Mouse (Mus musculus) MEL (cell line): Measurements from ENCODE around the gene Prpf8. TPM values are rescaled to one million over a fixed set of nuclear protein-coding genes. Genes with fewer than 3 reads are reported as not detected.

Experiments used
- DNase-seq: peaks from one replicate; pipeline ENCODE4 v3.0.0; 2011; ENCODE audit warnings: low read depth, low spot score
- H3K27ac ChIP-seq: 2 replicates; pipeline ENCODE4 v1.5.1; 2012; ENCODE audit warnings: low read depth, mild to moderate bottlenecking, control low read depth, low read length, moderate library complexity; ENCODE audit not compliant: control insufficient read depth
- H3K27me3 ChIP-seq, 2 experiments: fragments of 150-350 bp in 1 of 2; sonication (generic) in 1 of 2; 2 replicates each; pipeline ENCODE4 v1.6.1; 2012; ENCODE audit warnings: low read length in 2 of 2, mild to moderate bottlenecking in 2 of 2, improper control_type of control experiment in 1 of 2, moderate library complexity in 1 of 2; ENCODE audit not compliant: insufficient read depth in 2 of 2, control insufficient read depth in 1 of 2
- H3K36me3 ChIP-seq, 2 experiments: 2 replicates each; pipeline ENCODE4 v1.6.1; 2012 to 2014; ENCODE audit warnings: low read length in 2 of 2, improper control_type of control experiment in 1 of 2, inconsistent platforms in 1 of 2, mild to moderate bottlenecking in 1 of 2; ENCODE audit not compliant: insufficient read depth in 2 of 2, control insufficient read depth in 1 of 2
- H3K4me1 ChIP-seq, 2 experiments: fragments of 150-350 bp in 1 of 2; sonication (generic) in 1 of 2; 2 replicates each; pipeline ENCODE4 v1.6.1; 2012; ENCODE audit warnings: low read length in 2 of 2, improper control_type of control experiment in 1 of 2, mild to moderate bottlenecking in 1 of 2; ENCODE audit not compliant: insufficient read depth in 2 of 2, control insufficient read depth in 1 of 2
- H3K4me3 ChIP-seq, 2 experiments: fragments of 150-350 bp in 1 of 2; sonication (generic) in 1 of 2; 2 replicates each; pipeline ENCODE4 v1.5.1; 2012; ENCODE audit warnings: low read depth in 2 of 2, low read length in 2 of 2, mild to moderate bottlenecking in 2 of 2, moderate library complexity in 2 of 2, control low read depth in 1 of 2, improper control_type of control experiment in 1 of 2; ENCODE audit not compliant: control insufficient read depth in 1 of 2, insufficient read depth in 1 of 2
- H3K79me2 ChIP-seq: 2 replicates; pipeline ENCODE4 v1.6.1; 2012; ENCODE audit warnings: mild to moderate bottlenecking, low read length, moderate library complexity; ENCODE audit not compliant: control insufficient read depth, poor library complexity, insufficient read depth
- H3K9ac ChIP-seq: 2 replicates; pipeline ENCODE4 v1.6.1; 2012; ENCODE audit warnings: low read depth, mild to moderate bottlenecking, control low read depth, low read length, moderate library complexity; ENCODE audit not compliant: control insufficient read depth, poor library complexity, severe bottlenecking
- H3K9me3 ChIP-seq: fragments of 150-350 bp; sonication (generic); replicated peaks from 2 replicates; pipeline ENCODE4 v1.6.1; 2012; ENCODE audit warnings: mild to moderate bottlenecking, low read length, improper control_type of control experiment, moderate library complexity; ENCODE audit not compliant: insufficient read depth
- CHD1 ChIP-seq: IDR thresholded peaks from 2 replicates; pipeline ENCODE4 v1.6.1; 2012; ENCODE audit warnings: low read depth, mild to moderate bottlenecking, inconsistent platforms, low read length, improper control_type of control experiment
- CHD2 ChIP-seq: IDR thresholded peaks from 2 replicates; pipeline ENCODE4 v1.6.1; 2011; ENCODE audit warnings: low read length, improper control_type of control experiment
- E2F4 ChIP-seq: IDR thresholded peaks from 2 replicates; pipeline ENCODE4 v1.6.1; 2011; ENCODE audit warnings: low read depth, low read length, improper control_type of control experiment, borderline replicate concordance
- ELF1 ChIP-seq: IDR thresholded peaks from 2 replicates; pipeline ENCODE4 v1.6.1; 2014; ENCODE audit warnings: low read depth, mild to moderate bottlenecking, inconsistent platforms, low read length, improper control_type of control experiment, moderate library complexity
- EP300 ChIP-seq, 2 experiments: IDR thresholded peaks; 2 replicates each; pipeline ENCODE4 v1.6.1; 2011; ENCODE audit warnings: improper control_type of control experiment in 2 of 2, low read length in 2 of 2, low read depth in 1 of 2, mild to moderate bottlenecking in 1 of 2
- ETS1 ChIP-seq: IDR thresholded peaks from 2 replicates; pipeline ENCODE4 v1.6.1; 2012; ENCODE audit warnings: low read depth, mild to moderate bottlenecking, inconsistent platforms, low read length, improper control_type of control experiment, moderate library complexity
- GATA1 ChIP-seq: IDR thresholded peaks from 2 replicates; pipeline ENCODE4 v1.6.1; 2011; ENCODE audit warnings: low read depth, low read length, improper control_type of control experiment
- MAZ ChIP-seq: IDR thresholded peaks from 2 replicates; pipeline ENCODE4 v1.6.1; 2012; ENCODE audit warnings: low read depth, mild to moderate bottlenecking, inconsistent platforms, low read length, improper control_type of control experiment
- MEF2A ChIP-seq: IDR thresholded peaks from 2 replicates; pipeline ENCODE4 v1.6.1; 2014; ENCODE audit warnings: low read depth, mild to moderate bottlenecking, inconsistent platforms, low read length, improper control_type of control experiment; ENCODE audit not compliant: poor library complexity, insufficient replicate concordance, severe bottlenecking; ENCODE audit errors: extremely low read depth
- MYC ChIP-seq: IDR thresholded peaks from 2 replicates; pipeline ENCODE4 v1.6.1; 2011; ENCODE audit warnings: low read depth, mild to moderate bottlenecking, low read length, improper control_type of control experiment, moderate library complexity
- POLR2A ChIP-seq, 2 experiments: IDR thresholded peaks; 2 replicates each; pipeline ENCODE4 v1.6.1; 2011 to 2012; ENCODE audit warnings: low read length in 2 of 2, mild to moderate bottlenecking in 2 of 2, control low read depth in 1 of 2, improper control_type of control experiment in 1 of 2, low read depth in 1 of 2, moderate library complexity in 1 of 2; ENCODE audit not compliant: control insufficient read depth in 1 of 2, insufficient read depth in 1 of 2, poor library complexity in 1 of 2
- POLR2AphosphoS5 ChIP-seq: IDR thresholded peaks from 2 replicates; pipeline ENCODE4 v1.6.1; 2012; ENCODE audit warnings: low read depth, borderline replicate concordance, mild to moderate bottlenecking, inconsistent platforms, low read length, moderate library complexity, mixed read lengths
- RAD21 ChIP-seq: IDR thresholded peaks from 2 replicates; pipeline ENCODE4 v1.6.1; 2011; ENCODE audit warnings: mild to moderate bottlenecking, low read depth, low read length, improper control_type of control experiment
- RCOR1 ChIP-seq: IDR thresholded peaks from 2 replicates; pipeline ENCODE4 v1.6.1; 2012; ENCODE audit warnings: low read depth, mild to moderate bottlenecking, inconsistent platforms, low read length, improper control_type of control experiment
- TAL1 ChIP-seq: IDR thresholded peaks from 2 replicates; pipeline ENCODE4 v1.6.1; 2012; ENCODE audit warnings: mild to moderate bottlenecking, inconsistent platforms, low read length, moderate library complexity, mixed read lengths
- TBP ChIP-seq: IDR thresholded peaks from 2 replicates; pipeline ENCODE4 v1.8.0; 2011; ENCODE audit warnings: low read depth, low read length, improper control_type of control experiment
- TCF12 ChIP-seq: IDR thresholded peaks from 2 replicates; pipeline ENCODE4 v1.6.1; 2014; ENCODE audit warnings: low read depth, mild to moderate bottlenecking, inconsistent platforms, low read length, improper control_type of control experiment, moderate library complexity
- UBTF ChIP-seq: IDR thresholded peaks from 2 replicates; pipeline ENCODE4 v1.6.1; 2012; ENCODE audit warnings: low read depth, mild to moderate bottlenecking, inconsistent platforms, low read length, improper control_type of control experiment, moderate library complexity, borderline replicate concordance; ENCODE audit not compliant: insufficient read depth
- USF2 ChIP-seq, 2 experiments: IDR thresholded peaks; 2 replicates each; pipeline ENCODE4 v1.6.1; 2011 to 2012; ENCODE audit warnings: improper control_type of control experiment in 2 of 2, low read length in 2 of 2, borderline replicate concordance in 1 of 2, inconsistent platforms in 1 of 2, low read depth in 1 of 2, mild to moderate bottlenecking in 1 of 2; ENCODE audit not compliant: insufficient read depth in 1 of 2
- ZKSCAN1 ChIP-seq: IDR thresholded peaks from 2 replicates; pipeline ENCODE4 v1.6.1; 2012; ENCODE audit warnings: low read depth, mild to moderate bottlenecking, inconsistent platforms, low read length, improper control_type of control experiment, moderate library complexity
- ZMIZ1 ChIP-seq: IDR thresholded peaks from 2 replicates; pipeline ENCODE4 v1.6.1; 2012; ENCODE audit warnings: low read depth, mild to moderate bottlenecking, inconsistent platforms, low read length, improper control_type of control experiment, moderate library complexity
- ZNF384 ChIP-seq: IDR thresholded peaks from 2 replicates; pipeline ENCODE4 v1.6.1; 2012; ENCODE audit warnings: low read depth, mild to moderate bottlenecking, inconsistent platforms, low read length, improper control_type of control experiment
- polyA plus RNA-seq, 2 experiments: library from polyadenylated mRNA; stranded (reverse) in 1 of 2; unstranded in 1 of 2; fragments of >175 nt in 1 of 2; fragments of >200 nt in 1 of 2; gene quantifications; 2 replicates each; pipeline versions ENCODE4 v1.2.1 to v1.2.4; 2012; ENCODE audit warnings: low replicate concordance in 2 of 2, low read depth in 1 of 2; ENCODE audit not compliant: insufficient read length in 2 of 2, insufficient read depth in 1 of 2, missing spikeins in 1 of 2
- total RNA-seq: library from RNA; depleted of rRNA; stranded (reverse); fragments of 300-350 nt; gene quantifications from 2 replicates; pipeline ENCODE4 v1.2.3, GENCODE M21; 2012

Gene Prpf8
- total and polyA plus RNA-seq, 3 experiments = 214 to 644 (median 276) TPM

DNA sequence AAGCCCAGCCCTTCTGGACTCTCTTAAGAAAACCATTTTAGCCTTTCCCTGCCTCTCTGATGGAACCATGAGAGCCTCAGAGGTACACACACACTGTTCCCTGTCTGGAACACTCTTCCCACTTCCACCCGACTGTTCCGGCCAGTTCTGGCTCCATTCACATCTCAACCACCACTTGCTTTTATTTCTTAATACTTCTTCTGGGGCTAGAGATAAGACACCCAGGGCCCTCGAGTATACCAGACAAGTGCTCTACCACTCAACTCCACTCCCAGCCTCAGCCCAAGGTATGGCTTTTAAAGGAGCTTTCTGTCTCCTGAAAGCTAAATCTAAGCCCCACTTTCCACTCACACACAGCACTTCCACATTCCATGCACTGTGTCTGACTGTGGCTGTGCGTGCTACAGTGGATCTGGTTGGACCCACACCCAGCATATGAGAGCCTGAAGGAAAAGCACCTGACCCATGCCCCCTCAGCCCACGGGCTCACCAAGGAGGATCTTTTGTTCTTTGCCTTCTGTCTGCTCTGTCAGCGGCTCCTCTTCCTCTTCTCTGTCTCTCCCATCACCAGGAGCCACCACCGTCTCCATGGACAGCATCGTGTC, 36.2 kb upstream of the Prpf8 start:
- Histone ChIP-seq H3K27me3 (no peaks in the 10 kb centered on the region), H3K79me2 (no peaks in the 10 kb centered on the region), H3K36me3 (peaks cover 0 to 18% of the 10 kb centered on the region in 2 experiments; a peak in 2 of 4 replicates), H3K9me3 (no peaks in the 10 kb centered on the region), H3K9ac (peak overlapping the region; percentile 10), H3K4me3 (no peak overlapping the region), H3K27ac (peak overlapping the region; percentile 37), H3K4me1 (peaks cover 10 to 38% of the 10 kb centered on the region in 2 experiments)
- TF ChIP-seq CHD2 = no peak
- peak; percentile 71 for TF ChIP-seq TAL1
- TF ChIP-seq ETS1 = no peak
- no peak for TF ChIP-seq POLR2A (IDR thresholded peaks at IDR 0.05; ENCODE audit: control insufficient read depth in 1 of 2, insufficient read depth in 1 of 2, low read depth in 1 of 2, low read length in 2 of 2, poor library complexity in 1 of 2)
- TF ChIP-seq MYC = 0 out of 2 replicates have a peak, but pooled peaks have one; percentile 18
- TF ChIP-seq RCOR1 = 0 out of 2 replicates have a peak, but pooled peaks have one; percentile 15
- TF ChIP-seq ZMIZ1 = no peak
- 0 out of 2 replicates have a peak, but pooled peaks have one; percentile 8 for TF ChIP-seq ELF1
- no peak for TF ChIP-seq MEF2A
- TF ChIP-seq UBTF = no peak
- no peak for TF ChIP-seq ZNF384
- TF ChIP-seq TCF12 = peak; percentile 62
- TF ChIP-seq ZKSCAN1 = no peak
- peak; percentile 52 to 63 for TF ChIP-seq EP300 (IDR thresholded peaks at IDR 0.05; ENCODE audit: low read depth in 1 of 2, low read length in 2 of 2)
- TF ChIP-seq GATA1 = peak; percentile 74
- TF ChIP-seq MAZ = no peak
- no peak for TF ChIP-seq E2F4
- no peak for TF ChIP-seq USF2 (IDR thresholded peaks at IDR 0.05; ENCODE audit: borderline replicate concordance in 1 of 2, insufficient read depth in 1 of 2, low read depth in 1 of 2, low read length in 2 of 2)
- no peak for TF ChIP-seq POLR2AphosphoS5
- no peak; the same call in 1 of the 2 replicates for TF ChIP-seq RAD21
- TF ChIP-seq CHD1 = no peak
- no peak for TF ChIP-seq TBP
- DNase-seq = peak; percentile 79
